Mouse (Mus musculus): Measurements from ENCODE around the gene Kcng1. TPM values are rescaled to one million over a fixed set of nuclear protein-coding genes. Genes with fewer than 3 reads are reported as not detected.

The Kcng1 gene
- not detected for polyA plus RNA-seq (2017; shearing (Covaris generic))

GRCm38 (mm10) chr2:168281582-168281981 is at the start of gene Kcng1:
Gene Kcng1, minus strand, starts transcription at chr2:168281736.

DNA sequence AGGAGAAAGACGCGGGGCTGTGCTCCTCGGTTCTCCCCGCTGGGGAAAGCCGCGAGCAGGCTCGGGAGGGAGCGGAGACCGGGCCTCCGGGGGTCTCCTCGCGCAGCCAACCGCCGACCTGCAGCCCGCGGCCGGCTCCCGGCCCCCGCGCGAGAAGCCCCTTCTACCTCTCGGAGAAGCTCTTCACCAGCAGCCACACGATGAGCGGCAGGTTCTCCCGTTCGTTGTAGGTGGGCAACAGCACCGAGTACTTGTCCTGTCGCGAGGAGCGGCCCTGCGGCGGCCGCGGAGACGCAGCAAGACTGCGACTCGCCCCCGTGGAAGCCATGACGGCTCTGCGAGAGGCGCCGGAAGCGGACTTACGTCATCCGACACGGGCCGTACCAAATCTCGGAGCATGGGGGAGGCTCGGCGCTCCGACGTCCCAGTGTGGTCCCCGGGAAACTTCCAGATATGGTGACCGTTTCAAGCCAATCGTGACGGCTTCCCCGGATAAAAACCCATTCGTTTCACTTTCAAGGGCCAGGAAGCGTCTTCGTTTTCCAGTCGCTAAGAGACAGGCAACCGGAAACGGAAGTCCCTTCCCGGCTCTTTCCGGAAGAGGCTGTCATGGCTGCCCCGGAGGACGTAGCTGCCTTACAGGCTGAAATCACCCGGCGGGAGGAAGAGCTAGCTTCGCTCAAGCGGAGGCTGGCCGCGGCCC is 51.4 kb downstream of the Kcng1 start, which contains the start of the genes Gm20716, Dpm1 and Mocs3:
TSS of gene Gm20716 (minus strand) at position 339 of the 703 bp plus-strand sequence.
TSS of gene Dpm1 (minus strand) at position 566 of the 703 bp plus-strand sequence.
TSS of gene Mocs3 (plus strand) at position 597 of the 703 bp plus-strand sequence.

Other genes with a start within 250 kb of the Kcng1 start
- gene Pard6b, start 200.7 kb downstream of the Kcng1 start, polyA plus RNA-seq (2017; shearing (Covaris generic)) = 2.0 TPM
- gene Adnp, start 74.6 kb downstream of the Kcng1 start, polyA plus RNA-seq (2017; shearing (Covaris generic)) = 12.1 TPM
- 18.9 TPM for gene Gm20716, start 51.4 kb downstream of the Kcng1 start, polyA plus RNA-seq (2017; shearing (Covaris generic))
- gene Dpm1, start 51.1 kb downstream of the Kcng1 start, polyA plus RNA-seq (2017; shearing (Covaris generic)) = 104 TPM
- gene Mocs3, start 51.1 kb downstream of the Kcng1 start, polyA plus RNA-seq (2017; shearing (Covaris generic)) = 8.2 TPM

Measured in effector memory CD4-positive, alpha-beta T cell, adult 7 months (primary cell).